Mouse (Mus musculus) bone marrow macrophage, adult 2 months (primary cell): Measurements from ENCODE around the gene Aldh3b2. TPM values are rescaled to one million over a fixed set of nuclear protein-coding genes. Genes with fewer than 3 reads are reported as not detected.
"Not testable (repeated sequence)": the region's sequence is repeated elsewhere in the genome, so short reads cannot be mapped to it uniquely, and the experiment has no call there.

ENCODE experiments used
- H3K27ac ChIP-seq: 2 replicates; pipeline ENCODE4 v1.5.1; 2012; ENCODE audit warnings: low read depth, low read length; ENCODE audit not compliant: insufficient read depth
- H3K4me1 ChIP-seq: 2 replicates; pipeline ENCODE4 v1.6.1; 2012; ENCODE audit warnings: low read length; ENCODE audit not compliant: control insufficient read depth, insufficient read depth
- H3K4me3 ChIP-seq: 2 replicates; pipeline ENCODE4 v1.5.1; 2012; ENCODE audit warnings: mild to moderate bottlenecking, low read length, moderate library complexity; ENCODE audit not compliant: insufficient read depth
- CTCF ChIP-seq: IDR thresholded peaks from 2 replicates; pipeline ENCODE4 v1.5.1; 2012; ENCODE audit warnings: low read depth, mild to moderate bottlenecking, low read length, moderate library complexity
- POLR2A ChIP-seq: IDR thresholded peaks from 2 replicates; pipeline ENCODE4 v1.6.1; 2012; ENCODE audit warnings: mild to moderate bottlenecking, low read depth, low read length, borderline replicate concordance
- polyA plus RNA-seq: library from polyadenylated mRNA; stranded (reverse); fragments of >200 nt; gene quantifications from 2 replicates; pipeline ENCODE4 v1.2.4, GENCODE M21; 2012; ENCODE audit not compliant: missing spikeins, insufficient read depth, insufficient read length

Aldh3b2 gene
- polyA plus RNA-seq, 1 experiment: not detected

GRCm38 (mm10) chr19:3959030-3959429 is 13.1 kb upstream of the Aldh3b2 start:
- Histone ChIP-seq H3K4me3 (no peak overlapping the region), H3K27ac (no peak overlapping the region), H3K4me1 (peaks cover 3% of the 10 kb centered on the region; the same call in 1 of the 2 replicates)
- TF ChIP-seq POLR2A: no peak

- Histone ChIP-seq H3K27ac (no peak overlapping the region), H3K4me3 (no peak overlapping the region), H3K4me1 (no peaks in the 10 kb centered on the region)
- no peak for TF ChIP-seq POLR2A
- no peak for TF ChIP-seq CTCF
Observed at GRCm38 (mm10) chr19:3960211-3960610, 11.9 kb upstream of the Aldh3b2 start.

- H3K27ac ChIP-seq, H3K4me3 ChIP-seq, H3K4me1 ChIP-seq: not testable (repeated sequence)
Observed at GRCm38 (mm10) chr19:3961805-3962204, 10.3 kb upstream of the Aldh3b2 start.

GRCm38 (mm10) chr19:3962469-3962868 is 9.7 kb upstream of the Aldh3b2 start:
- Histone ChIP-seq H3K4me1 (no peaks in the 10 kb centered on the region), H3K27ac (no peak overlapping the region), H3K4me3 (no peak overlapping the region)
- TF ChIP-seq POLR2A: no peak
- TF ChIP-seq CTCF: peak; percentile 62

GRCm38 (mm10) chr19:3964030-3964429 is 8.1 kb upstream of the Aldh3b2 start:
- Histone ChIP-seq H3K4me3 (no peak overlapping the region), H3K4me1 (no peaks in the 10 kb centered on the region), H3K27ac (no peak overlapping the region)
- no peak for TF ChIP-seq POLR2A
- no peak for TF ChIP-seq CTCF

- Histone ChIP-seq H3K4me3 (no peak overlapping the region), H3K27ac (no peak overlapping the region), H3K4me1 (no peaks in the 10 kb centered on the region)
- no peak for TF ChIP-seq POLR2A
- TF ChIP-seq CTCF: no peak
Observed at GRCm38 (mm10) chr19:3966330-3967075, 5.6 kb upstream of the Aldh3b2 start.

- Histone ChIP-seq H3K4me3 (no peak overlapping the region), H3K4me1 (no peaks in the 10 kb centered on the region), H3K27ac (no peak overlapping the region)
- TF ChIP-seq POLR2A (no peak), CTCF (no peak)
Observed at GRCm38 (mm10) chr19:3967258-3967657, 4.9 kb upstream of the Aldh3b2 start.

- H3K27ac ChIP-seq, H3K4me1 ChIP-seq, H3K4me3 ChIP-seq: not testable (repeated sequence)
Observed at GRCm38 (mm10) chr19:3974608-3975007, 2.5 kb downstream of the Aldh3b2 start.

- TF ChIP-seq CTCF: no peak
- no peak for TF ChIP-seq POLR2A
- Histone ChIP-seq H3K27ac (no peak overlapping the region), H3K4me1 (no peaks in the 10 kb centered on the region), H3K4me3 (no peak overlapping the region)
Observed at GRCm38 (mm10) chr19:3975866-3976265, 3.7 kb downstream of the Aldh3b2 start.

GRCm38 (mm10) chr19:3980309-3980708 is 8.2 kb downstream of the Aldh3b2 start:
- no peaks in the 10 kb centered on the region for H3K4me1 ChIP-seq
- H3K4me3 ChIP-seq: no peak overlapping the region
- no peak overlapping the region for H3K27ac ChIP-seq
- no peak for TF ChIP-seq POLR2A
- TF ChIP-seq CTCF: peak; percentile 39; the same call in 1 of the 2 replicates

GRCm38 (mm10) chr19:3980917-3981316 is 8.8 kb downstream of the Aldh3b2 start:
- H3K4me1 ChIP-seq: no peaks in the 10 kb centered on the region
- H3K27ac ChIP-seq: no peak overlapping the region
- TF ChIP-seq CTCF: no peak
- no peak for TF ChIP-seq POLR2A
- no peak overlapping the region for H3K4me3 ChIP-seq
